Mouse (Mus musculus) right cerebral cortex, postnatal 25 days (tissue): Measurements from ENCODE around the gene Babam2.

ENCODE experiments used
- DNase-seq: peaks from one replicate; pipeline ENCODE4 v3.0.0; 2022

Gene Babam2

GRCm38 (mm10) chr5:31899901-31900300 lies 202.4 kb downstream of the Babam2 start:
- no peak for DNase-seq

GRCm38 (mm10) chr5:31902144-31902543 lies 204.7 kb downstream of the Babam2 start:
- no peak for DNase-seq

GRCm38 (mm10) chr5:31902891-31903290 lies 205.4 kb downstream of the Babam2 start:
- DNase-seq, result no peak

DNA sequence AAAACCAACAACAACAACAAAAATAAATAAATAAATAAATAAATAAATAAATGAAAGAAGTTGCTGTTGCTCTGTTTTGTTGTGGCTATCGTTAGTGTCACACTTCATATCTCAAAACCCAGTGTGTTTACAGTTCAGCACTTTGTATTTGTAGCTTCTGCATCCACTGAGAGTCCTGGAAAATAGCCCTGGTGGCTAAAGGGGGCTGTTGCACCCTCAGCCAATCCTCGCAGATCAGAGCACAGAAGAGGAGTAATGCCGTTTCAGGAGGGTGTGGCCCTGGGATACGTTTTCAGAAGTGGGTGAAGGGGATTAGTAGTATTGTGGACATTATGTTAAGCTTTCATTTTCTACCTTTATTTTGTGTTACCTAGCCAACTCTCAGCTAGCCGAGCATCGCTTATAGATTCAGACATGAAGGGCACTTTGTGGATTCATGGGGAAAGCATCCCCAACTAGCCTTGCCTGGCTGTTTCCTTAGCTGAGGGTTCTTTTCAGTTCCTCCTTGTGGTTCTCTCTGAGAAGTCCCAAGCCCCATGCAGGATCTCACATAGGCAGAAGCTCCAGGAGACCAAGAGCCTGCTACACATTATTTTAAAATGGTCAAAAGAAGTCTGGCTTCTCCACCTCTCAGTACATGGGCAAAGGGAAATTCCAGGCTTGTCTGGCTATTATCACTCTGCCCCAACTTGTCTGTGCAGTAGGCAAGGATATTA lies 207.6 kb downstream of the Babam2 start:
- no peak for DNase-seq

- DNase-seq, result no peak
Observed at GRCm38 (mm10) chr5:31905808-31906207, 208.3 kb downstream of the Babam2 start.

DNA sequence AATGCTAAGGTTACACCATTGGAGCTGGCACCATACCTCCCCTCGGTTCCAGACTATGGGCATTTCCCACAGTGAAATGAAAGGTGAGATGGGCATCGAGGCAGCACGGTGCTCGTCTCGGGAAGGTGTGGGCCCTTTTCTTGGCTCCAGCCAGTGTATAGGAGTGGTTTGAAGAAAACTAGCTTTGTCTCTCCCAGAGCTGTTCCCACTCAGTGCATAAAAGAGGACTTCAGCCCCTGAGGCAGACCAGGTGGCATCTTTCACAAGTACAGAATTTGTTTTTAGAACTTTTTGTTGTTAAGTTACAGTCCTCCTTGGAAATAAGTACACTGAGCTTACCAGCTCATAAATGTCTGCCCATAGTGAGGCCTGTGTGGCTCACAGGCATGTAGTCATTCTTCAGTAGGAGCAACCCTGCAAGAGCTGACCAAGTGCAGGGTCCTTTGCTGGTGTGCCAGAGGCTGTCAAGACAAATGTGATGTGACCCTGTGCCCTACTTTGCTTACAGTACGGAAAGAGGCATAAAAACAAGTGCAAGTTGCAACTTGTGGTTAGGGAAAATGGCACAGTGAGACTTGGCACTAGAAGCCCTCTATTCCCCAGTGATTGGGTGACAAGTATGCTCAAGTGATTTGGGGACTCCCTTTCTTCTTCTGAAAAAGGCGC lies 208.9 kb downstream of the Babam2 start:
- no peak for DNase-seq

DNA sequence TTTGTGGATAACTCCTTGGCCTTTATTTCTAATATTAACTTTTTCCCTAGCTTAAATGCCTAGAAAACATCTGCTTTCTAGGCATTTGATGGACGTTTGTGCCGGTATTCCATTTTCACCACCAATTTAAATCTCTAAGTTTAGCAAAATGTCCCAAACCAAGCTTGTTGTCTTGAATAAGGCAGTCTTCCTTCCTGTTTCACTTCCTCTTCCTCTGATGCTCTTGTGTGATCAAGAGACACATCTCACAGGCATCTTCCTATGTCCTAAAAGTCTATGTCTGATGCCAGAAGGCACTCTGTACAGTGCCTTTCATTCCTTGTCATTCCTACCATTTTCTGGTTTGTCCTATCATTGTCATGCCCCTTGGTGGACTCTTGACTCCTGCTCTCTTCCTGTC lies 210.5 kb downstream of the Babam2 start:
- no peak for DNase-seq

- no peak for DNase-seq
Observed at GRCm38 (mm10) chr5:31908818-31909217, 211.3 kb downstream of the Babam2 start.

DNA sequence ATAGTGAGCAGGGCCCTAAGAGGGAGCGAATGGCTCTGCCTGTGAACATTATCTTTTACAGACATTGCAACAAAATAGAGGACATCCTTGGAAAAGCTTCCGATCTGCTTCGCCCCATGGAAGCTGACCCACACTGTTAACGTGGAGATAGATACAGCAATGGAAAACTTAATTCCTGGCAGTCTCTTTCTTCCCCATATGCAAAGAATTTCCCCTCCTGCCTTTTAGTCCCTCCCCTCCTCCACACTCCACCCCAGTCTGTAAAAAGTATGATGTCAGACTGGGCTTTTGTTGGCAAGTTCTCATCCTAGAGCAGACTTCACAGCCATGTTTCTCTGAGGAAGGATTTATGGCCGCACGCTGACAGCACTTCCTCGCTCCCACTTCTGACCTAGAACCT lies 218.8 kb downstream of the Babam2 start:
- DNase-seq, result no peak

DNA sequence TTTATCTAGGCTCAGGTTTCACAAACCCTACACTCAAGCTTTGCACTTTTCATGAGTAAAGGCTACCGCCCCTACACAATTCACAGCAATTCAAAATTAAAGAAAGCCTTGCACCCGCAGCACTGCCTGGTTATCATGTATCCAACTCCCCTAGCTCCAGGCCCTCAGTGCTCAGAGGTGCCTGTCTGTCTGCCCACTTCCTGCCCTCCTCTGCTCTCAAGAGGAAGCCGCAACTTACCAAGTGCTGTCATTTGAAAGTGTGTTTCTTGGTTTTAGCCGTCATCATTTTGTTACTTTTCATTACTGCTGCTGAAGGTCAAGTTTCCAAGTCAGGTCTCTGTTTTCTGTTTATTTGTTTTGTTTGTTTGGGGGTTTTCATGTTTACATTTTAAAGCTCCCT lies 221.1 kb downstream of the Babam2 start:
- DNase-seq, result no peak

GRCm38 (mm10) chr5:31920129-31920528 lies 222.6 kb downstream of the Babam2 start:
- no peak for DNase-seq

DNA sequence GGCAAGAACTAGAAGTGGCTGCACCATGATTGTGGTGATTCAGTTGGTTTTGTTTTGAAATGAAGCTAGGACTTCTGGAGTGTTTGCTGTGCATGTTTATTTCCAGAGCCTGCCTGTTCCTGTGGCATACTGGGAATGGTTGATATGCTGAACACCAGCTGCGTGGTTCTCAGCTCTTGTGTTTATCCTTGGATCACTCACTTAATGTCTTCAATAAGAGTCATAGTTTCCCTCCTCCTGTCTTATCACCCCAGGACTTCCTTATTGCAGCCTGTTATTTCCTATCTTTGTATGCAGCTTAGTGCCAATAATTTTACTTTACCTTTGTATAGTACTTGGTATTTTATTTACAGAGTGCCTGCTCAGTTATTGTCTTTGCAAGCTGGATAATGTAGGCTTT lies 223.4 kb downstream of the Babam2 start:
- no peak for DNase-seq

DNA sequence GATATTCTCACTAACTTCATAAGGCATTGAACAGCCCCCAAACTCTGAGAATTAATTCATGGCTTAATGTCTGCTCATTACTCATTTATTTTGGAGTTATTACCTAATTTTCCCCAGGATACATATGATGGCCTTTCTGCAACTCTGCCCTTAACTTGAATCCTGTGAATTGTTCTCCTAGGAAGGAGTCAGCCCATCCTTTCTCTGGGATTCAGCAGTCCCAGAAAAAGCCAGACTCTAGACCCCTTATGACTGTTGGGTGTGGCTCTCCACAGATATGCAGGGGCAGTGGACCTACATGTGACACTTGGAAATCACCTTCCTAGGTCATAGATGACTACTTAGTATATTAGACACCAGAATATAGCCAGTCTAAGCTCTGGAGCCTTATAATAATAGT lies 226.6 kb downstream of the Babam2 start:
- DNase-seq, result no peak

- no peak for DNase-seq
Observed at GRCm38 (mm10) chr5:31926551-31926950, 229.1 kb downstream of the Babam2 start.

GRCm38 (mm10) chr5:31929007-31929406 lies 231.5 kb downstream of the Babam2 start:
- DNase-seq, result no peak

DNA sequence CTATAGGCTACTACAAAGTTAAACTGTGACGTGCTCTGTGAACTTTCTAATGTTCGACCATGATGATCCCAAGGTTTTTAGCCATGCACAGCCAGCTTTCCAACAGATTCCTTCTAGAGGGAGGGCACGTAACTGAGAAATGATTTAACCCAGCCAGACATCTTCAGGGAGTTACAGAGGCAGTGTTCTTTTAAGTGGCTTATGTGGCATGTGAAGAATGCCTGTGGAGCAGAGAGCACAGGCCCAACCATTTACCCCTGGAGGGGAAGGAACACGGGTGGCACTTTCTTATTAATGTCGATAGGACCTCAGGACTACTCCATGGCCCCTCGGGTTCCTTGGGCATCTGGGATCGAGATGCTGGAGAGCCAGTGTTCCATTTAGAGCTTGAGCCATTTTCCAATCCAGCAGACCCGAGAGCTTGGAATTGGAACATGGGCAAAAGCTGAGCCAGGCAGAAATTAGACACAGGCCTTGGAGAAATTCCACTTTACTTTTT lies 233.7 kb downstream of the Babam2 start:
- no peak for DNase-seq

GRCm38 (mm10) chr5:31931637-31932036 lies 234.2 kb downstream of the Babam2 start:
- DNase-seq, result no peak

- DNase-seq, result no peak
Observed at GRCm38 (mm10) chr5:31933296-31933695, 235.8 kb downstream of the Babam2 start.

GRCm38 (mm10) chr5:31934397-31934796 lies 236.9 kb downstream of the Babam2 start:
- no peak for DNase-seq

DNA sequence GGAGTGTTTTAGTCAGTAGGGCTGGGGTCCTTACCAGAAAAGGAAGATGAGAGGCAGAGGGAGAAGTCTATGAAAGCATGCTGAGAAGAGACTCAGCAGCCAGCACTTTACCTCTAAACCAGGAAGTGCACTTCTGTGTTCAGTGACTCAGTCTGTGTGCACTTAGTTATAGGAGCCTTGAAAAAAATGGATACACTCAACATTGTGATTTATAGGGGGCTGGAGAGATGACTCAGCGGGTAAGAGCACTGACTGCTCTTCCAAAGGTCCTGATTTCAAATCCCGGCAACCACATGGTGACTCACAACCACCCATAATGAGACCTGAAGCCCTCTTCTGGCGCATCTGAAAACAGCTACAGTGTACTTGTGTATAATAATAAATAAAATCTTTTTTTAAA lies 238.5 kb downstream of the Babam2 start:
- DNase-seq, result no peak

GRCm38 (mm10) chr5:31936523-31936922 lies 239.0 kb downstream of the Babam2 start:
- no peak for DNase-seq

DNA sequence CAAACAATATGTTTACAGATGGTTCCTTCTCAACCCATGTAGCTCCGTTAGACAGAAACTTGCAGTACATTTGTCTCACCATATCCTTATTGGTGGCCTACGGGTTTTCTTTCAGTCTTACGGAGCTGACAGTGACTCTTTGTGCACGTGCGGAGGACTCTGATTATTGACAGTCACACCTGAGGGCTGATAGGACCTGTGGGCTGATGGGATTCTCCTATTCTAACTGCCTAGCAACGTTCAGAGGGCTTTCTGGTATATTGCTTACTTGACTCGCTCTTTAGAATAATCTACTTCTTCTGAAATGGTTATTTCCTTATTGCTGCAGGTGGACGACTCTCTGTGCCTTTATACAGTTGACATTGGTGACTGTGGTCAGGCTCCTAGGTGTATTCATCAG lies 243.4 kb downstream of the Babam2 start:
- DNase-seq, result no peak

DNA sequence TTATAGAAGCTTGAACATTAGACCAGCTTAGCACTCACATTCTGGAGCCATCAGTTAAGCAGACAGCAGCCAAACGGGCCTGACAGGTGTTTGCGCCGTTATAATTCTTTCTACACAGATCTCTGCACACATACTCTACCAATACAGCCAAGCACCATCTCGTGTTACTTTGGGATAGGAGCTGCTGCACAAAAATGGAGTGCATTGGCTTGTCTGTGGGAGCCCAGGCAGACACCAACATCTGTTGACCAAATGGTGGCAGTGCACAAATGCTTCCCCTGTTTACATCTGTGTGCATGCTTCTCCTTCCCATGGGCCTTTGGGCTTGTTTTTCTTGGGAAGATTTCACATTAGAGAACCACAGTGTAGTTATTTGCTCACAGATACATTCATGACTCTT lies 249.7 kb downstream of the Babam2 start:
- no peak for DNase-seq

DNA sequence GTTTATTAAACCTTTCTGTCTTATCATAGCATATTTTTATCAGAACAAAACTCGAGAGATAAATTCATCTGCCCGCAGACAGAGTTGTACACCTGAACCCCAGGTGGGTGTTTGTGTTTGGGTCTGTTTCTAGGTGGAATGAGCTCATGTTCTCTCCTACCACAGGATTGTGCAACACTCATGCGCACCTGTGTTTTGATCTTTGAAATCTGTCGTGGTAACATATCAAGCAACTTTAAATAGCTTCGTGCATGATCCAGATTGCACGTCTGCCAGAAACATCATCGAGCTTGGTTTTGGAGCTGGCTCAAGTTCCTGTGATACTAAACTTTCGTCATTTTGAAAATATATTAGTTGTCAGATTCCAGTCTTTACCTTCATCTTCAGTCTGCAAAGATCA lies 251.9 kb downstream of the Babam2 start:
- DNase-seq, result no peak

GRCm38 (mm10) chr5:31950532-31950931 lies 253.0 kb downstream of the Babam2 start:
- DNase-seq, result no peak
